ENCODE assay signal across 12 mouse cellular contexts in genomic region chr10:44434702-44435181, GRCm38 (mm10).
DNase-seq lines count a peak whose midpoint lies in the region; ATAC-seq and TF ChIP-seq lines count a peak whose summit lies in the region.
"Had no signal": no experiment of that assay in that cellular context is flagged by ENCODE, and none has a peak within 500 bp of the region (broad histone marks: within the 10 kb centered on the region; RNA-seq: fewer than 3 reads in every experiment).

No protein-coding gene starts in this region.

- H3K4me1 ChIP-seq in lung, embryonic 14.5 days (ENCODE audit: insufficient read depth): no peaks in the 10 kb centered on the region
- no peaks in the 10 kb centered on the region for H3K4me1 ChIP-seq in hindbrain, embryonic 13.5 days (replicated peaks)
- no peaks in the 10 kb centered on the region for H3K4me1 ChIP-seq in hindbrain, embryonic 14.5 days (replicated peaks; ENCODE audit: control insufficient read depth, insufficient read depth, low read length)
- H3K4me1 ChIP-seq: heart, embryonic 10.5 days; neural tube, embryonic 15.5 days had no signal

- H3K9me3 ChIP-seq in lung, embryonic 14.5 days (ENCODE audit: low read depth, low read length): no peaks in the 10 kb centered on the region
- H3K9me3 ChIP-seq in hindbrain, embryonic 13.5 days: no peaks in the 10 kb centered on the region
- no peaks in the 10 kb centered on the region for H3K9me3 ChIP-seq in hindbrain, embryonic 14.5 days (ENCODE audit: control insufficient read depth, low read length)
- H3K9me3 ChIP-seq: embryonic facial prominence, embryonic 13.5 days; heart, embryonic 10.5 days; neural tube, embryonic 15.5 days had no signal

- H3K9ac ChIP-seq in lung, embryonic 14.5 days: no peak overlapping the region
- no peak overlapping the region for H3K9ac ChIP-seq in hindbrain, embryonic 13.5 days
- no peak overlapping the region for H3K9ac ChIP-seq in hindbrain, embryonic 14.5 days
- H3K9ac ChIP-seq: embryonic facial prominence, embryonic 13.5 days; neural tube, embryonic 15.5 days had no signal

- TF ChIP-seq CTCF in lung, embryonic 14.5 days (IDR thresholded peaks at IDR 0.05; ENCODE audit: low read depth): no peak

- ATAC-seq in lung, embryonic 14.5 days (ENCODE audit: insufficient read depth): peak; percentile 54; the same call in 1 of the 2 replicates
- ATAC-seq in hindbrain, embryonic 13.5 days (ENCODE audit: low FRiP score): no peak
- ATAC-seq in hindbrain, embryonic 14.5 days (ENCODE audit: low FRiP score): no peak

- H3K4me2 ChIP-seq in lung, embryonic 14.5 days: no peak overlapping the region
- no peak overlapping the region for H3K4me2 ChIP-seq in hindbrain, embryonic 13.5 days
- no peak overlapping the region for H3K4me2 ChIP-seq in hindbrain, embryonic 14.5 days (replicated peaks)
- H3K4me2 ChIP-seq: embryonic facial prominence, embryonic 13.5 days; neural tube, embryonic 15.5 days had no signal

- H3K27me3 ChIP-seq in lung, embryonic 14.5 days (ENCODE audit: insufficient read depth, low read length): no peaks in the 10 kb centered on the region
- H3K27me3 ChIP-seq in hindbrain, embryonic 13.5 days: 0 out of 2 replicates have a peak, but pooled peaks cover 5% of the 10 kb centered on the region
- 0 out of 2 replicates have a peak, but pooled peaks cover 4% of the 10 kb centered on the region for H3K27me3 ChIP-seq in hindbrain, embryonic 14.5 days (ENCODE audit: control insufficient read depth, insufficient read depth, low read length)
- H3K27me3 ChIP-seq: embryonic facial prominence, embryonic 13.5 days; neural tube, embryonic 15.5 days had no signal

- peak; percentile 65 for DNase-seq in lung, embryonic 14.5 days
- DNase-seq in lung, postnatal 25 days (ENCODE audit: low spot score): no peak
- DNase-seq in brain, adult 2 months (ENCODE audit: low read depth, low spot score): peak; percentile 82
- peak; percentile 22 to 71 for DNase-seq in left cerebral cortex, adult 9 months (ENCODE audit: low spot score in 2 of 2)
- DNase-seq in telencephalon, adult 2 months (ENCODE audit: low read depth, low spot score): peak; percentile 63
- DNase-seq in hindbrain, embryonic 14.5 days (ENCODE audit: low spot score): no peak
- no peak for DNase-seq in urinary bladder, adult 2 months (ENCODE audit: low spot score)
- DNase-seq: layer of hippocampus, postnatal 36 days had no signal

- H3K4me3 ChIP-seq in lung, embryonic 14.5 days (ENCODE audit: low read depth, low read length): no peak overlapping the region
- no peak overlapping the region for H3K4me3 ChIP-seq in hindbrain, embryonic 13.5 days
- no peak overlapping the region for H3K4me3 ChIP-seq in hindbrain, embryonic 14.5 days (replicated peaks; ENCODE audit: low read length)
- H3K4me3 ChIP-seq: embryonic facial prominence, embryonic 13.5 days; heart, embryonic 10.5 days; neural tube, embryonic 15.5 days had no signal

- 29% methylated on average over 6 of the region's 6 CpGs for WGBS in lung, embryonic 14.5 days
- WGBS in hindbrain, embryonic 13.5 days: 75% methylated on average over 6 of the region's 6 CpGs
- 61% methylated on average over 6 of the region's 6 CpGs for WGBS in hindbrain, embryonic 14.5 days

- H3K36me3 ChIP-seq in lung, embryonic 14.5 days (ENCODE audit: insufficient read depth): no peaks in the 10 kb centered on the region
- no peaks in the 10 kb centered on the region for H3K36me3 ChIP-seq in hindbrain, embryonic 13.5 days
- H3K36me3 ChIP-seq in hindbrain, embryonic 14.5 days (replicated peaks; ENCODE audit: control insufficient read depth, insufficient read depth): no peaks in the 10 kb centered on the region
- H3K36me3 ChIP-seq: embryonic facial prominence, embryonic 13.5 days; heart, embryonic 10.5 days; neural tube, embryonic 15.5 days had no signal

- no peak overlapping the region for H3K27ac ChIP-seq in lung, embryonic 14.5 days (ENCODE audit: low read depth)
- H3K27ac ChIP-seq in hindbrain, embryonic 13.5 days: no peak overlapping the region
- H3K27ac ChIP-seq in hindbrain, embryonic 14.5 days: no peak overlapping the region
- H3K27ac ChIP-seq: embryonic facial prominence, embryonic 13.5 days; heart, embryonic 10.5 days; neural tube, embryonic 15.5 days had no signal

Comparison
In these comparisons a context has a peak if more than half of its experiments do, and no peak if none do; other contexts are left out.
1. DNase-seq: peak in lung, embryonic 14.5 days (single experiment), brain, adult 2 months (single experiment), left cerebral cortex, adult 9 months (2 of 2) and telencephalon, adult 2 months (single experiment); none in lung, postnatal 25 days (single experiment), hindbrain, embryonic 14.5 days (single experiment) and urinary bladder, adult 2 months (single experiment).